Mouse (Mus musculus) limb, embryonic 14.5 days (tissue): Measurements from ENCODE around the gene Mpv17l2. TPM values are rescaled to one million over a fixed set of nuclear protein-coding genes. Genes with fewer than 3 reads are reported as not detected.

ENCODE experiments used
- ATAC-seq: fragments of 200-750 bp; cut with Nextera tagmentation; 2 replicates; pipeline ENCODE4 v1.8.0; 2017; ENCODE audit warnings: low read depth, moderate number of reproducible peaks, moderate TSS enrichment; ENCODE audit not compliant: low FRiP score
- DNase-seq: peaks from one replicate; pipeline ENCODE4 v3.0.0-alpha.2; 2015; ENCODE audit warnings: low spot score
- H3K27ac ChIP-seq: fragments of 300-500 bp; sonication (generic); replicated peaks from 2 replicates; pipeline ENCODE4 v1.5.1; 2014; ENCODE audit warnings: low read depth, mild to moderate bottlenecking, low read length, moderate library complexity, mixed read lengths
- H3K27me3 ChIP-seq: fragments of 300-500 bp; sonication (generic); 2 replicates; pipeline ENCODE4 v1.6.1; 2014; ENCODE audit warnings: low read length, mixed read lengths; ENCODE audit not compliant: control insufficient read depth, insufficient read depth
- H3K36me3 ChIP-seq: fragments of 300-500 bp; sonication (generic); 2 replicates; pipeline ENCODE4 v1.6.1; 2014; ENCODE audit warnings: mild to moderate bottlenecking, low read length, moderate library complexity, mixed read lengths; ENCODE audit not compliant: control insufficient read depth, insufficient read depth
- H3K4me1 ChIP-seq: fragments of 300-500 bp; sonication (generic); 2 replicates; pipeline ENCODE4 v1.6.1; 2014; ENCODE audit warnings: antibody characterized with exemption, low read length, mixed read lengths; ENCODE audit not compliant: control insufficient read depth, insufficient read depth
- H3K4me2 ChIP-seq: fragments of 300-500 bp; sonication (generic); replicated peaks from 2 replicates; pipeline ENCODE4 v1.6.1; 2014; ENCODE audit warnings: low read depth, mild to moderate bottlenecking, low read length, moderate library complexity; ENCODE audit not compliant: severe bottlenecking
- H3K4me3 ChIP-seq: fragments of 300-500 bp; sonication (generic); replicated peaks from 2 replicates; pipeline ENCODE4 v1.5.1; 2014; ENCODE audit warnings: low read length
- H3K9ac ChIP-seq: fragments of 300-500 bp; sonication (generic); 2 replicates; pipeline ENCODE4 v1.6.1; 2014; ENCODE audit warnings: mild to moderate bottlenecking, low read depth, low read length, moderate library complexity; ENCODE audit not compliant: severe bottlenecking
- H3K9me3 ChIP-seq: fragments of 300-500 bp; sonication (generic); 2 replicates; pipeline ENCODE4 v1.6.1; 2016; ENCODE audit warnings: low read length; ENCODE audit not compliant: control insufficient read depth
- POLR2A ChIP-seq: fragments of 200-500 bp; IDR thresholded peaks from 2 replicates; pipeline ENCODE4 v1.8.0; 2012; ENCODE audit warnings: inconsistent platforms, mild to moderate bottlenecking, moderate library complexity, borderline replicate concordance; ENCODE audit not compliant: insufficient read depth, insufficient read length; ENCODE audit errors: extremely low read depth
- WGBS: fragments of 180-500 bp; shearing (Covaris S2); extraction: QIAGEN DNeasy Blood & Tissue Kit; methylation state at CpG from one replicate; pipeline ENCODE4 v1.1.7; 2014; 5-methylcytosine and 5-hydroxymethylcytosine counted together
- polyA plus RNA-seq, 2 experiments: library from polyadenylated mRNA; depleted of rRNA in 1 of 2; stranded (reverse) in 1 of 2; unstranded in 1 of 2; fragments of >200 nt; fragmentation: Nextera tagmentation in 1 of 2; extraction: Ambion mirVana in 1 of 2; gene quantifications; 2 replicates each; pipeline versions ENCODE4 v1.2.1 to v1.2.3; 2012 to 2014

Mpv17l2 gene
- polyA plus RNA-seq, 2 experiments = 27.7 to 40.3 TPM

DNA sequence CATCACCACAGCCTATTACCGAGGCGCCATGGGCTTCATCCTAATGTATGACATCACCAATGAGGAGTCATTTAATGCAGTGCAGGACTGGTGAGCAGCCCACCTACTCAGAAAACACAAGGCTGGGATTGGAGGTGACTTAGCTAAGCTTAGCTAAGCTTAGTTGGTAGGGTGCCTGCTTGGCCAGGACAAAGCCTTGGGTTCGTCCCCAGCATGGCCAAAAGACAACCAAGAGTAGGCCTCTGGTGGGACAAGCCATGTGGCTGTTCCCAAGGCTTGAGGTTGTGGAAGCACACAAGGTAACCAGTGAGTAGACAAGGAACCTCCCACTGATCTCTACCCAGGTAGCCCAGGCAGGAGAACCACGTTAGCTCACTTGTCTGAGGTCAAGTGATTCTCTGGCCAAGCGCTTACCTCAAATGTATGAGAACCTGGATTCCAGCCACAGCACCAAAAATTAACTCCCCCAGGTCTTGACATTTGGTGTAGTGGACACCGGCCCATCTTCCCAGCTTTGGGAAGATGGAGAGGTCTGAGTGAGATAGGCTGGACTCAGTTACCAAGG lies 4.2 kb downstream of the Mpv17l2 start:
- ATAC-seq (no peak), DNase-seq (no peak)
- no peaks in the 10 kb centered on the region for H3K27me3 ChIP-seq
- H3K4me3 ChIP-seq = no peak overlapping the region
- H3K4me2 ChIP-seq = no peak overlapping the region
- TF ChIP-seq POLR2A = no peak
- peaks cover 23% of the 10 kb centered on the region for H3K36me3 ChIP-seq
- no peak overlapping the region for H3K27ac ChIP-seq
- H3K4me1 ChIP-seq = peaks cover 24% of the 10 kb centered on the region
- H3K9me3 ChIP-seq = no peaks in the 10 kb centered on the region
- no peak overlapping the region for H3K9ac ChIP-seq
- WGBS = 91% methylated on average over 6 of the region's 6 CpGs

DNA sequence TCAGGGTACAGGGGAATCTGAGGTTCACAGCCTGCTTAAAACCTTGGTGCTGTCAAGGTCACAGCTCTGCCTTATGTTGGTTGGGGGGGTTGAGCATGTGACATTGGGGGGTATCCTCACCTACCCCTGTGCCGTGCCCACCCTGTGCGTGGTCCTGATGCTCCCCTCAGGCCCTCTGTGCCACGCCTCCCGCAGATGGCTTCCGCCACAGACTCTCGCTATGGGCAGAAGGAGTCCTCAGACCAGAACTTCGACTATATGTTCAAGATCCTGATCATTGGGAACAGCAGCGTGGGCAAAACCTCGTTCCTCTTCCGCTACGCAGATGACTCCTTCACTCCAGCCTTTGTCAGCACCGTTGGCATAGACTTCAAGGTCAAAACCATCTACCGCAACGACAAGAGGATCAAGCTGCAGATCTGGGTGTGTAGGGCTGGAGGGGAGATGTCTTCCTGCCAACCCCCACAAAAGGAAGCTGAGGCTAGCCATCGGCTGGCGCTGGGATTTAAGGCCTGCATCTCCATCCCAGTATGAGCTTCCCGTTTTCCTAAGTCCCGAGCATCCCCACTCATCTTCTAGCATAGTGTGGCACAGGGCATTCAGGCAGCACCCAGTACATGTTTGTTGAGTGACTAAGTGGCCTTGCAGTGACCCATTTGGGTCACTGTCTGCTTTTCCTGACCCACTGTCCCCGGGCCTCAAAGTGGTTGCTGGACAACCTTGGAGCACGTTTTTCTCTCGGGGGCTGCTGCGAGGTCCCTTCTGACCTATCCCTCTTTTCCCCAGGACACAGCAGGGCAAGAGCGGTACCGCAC lies 4.9 kb downstream of the Mpv17l2 start:
- DNase-seq (no peak), ATAC-seq (no peak)
- peaks cover 24% of the 10 kb centered on the region for H3K4me1 ChIP-seq
- no peak overlapping the region for H3K27ac ChIP-seq
- H3K4me2 ChIP-seq = peak overlapping the region; percentile 96
- H3K9ac ChIP-seq = peak overlapping the region; percentile 81; the same call in 1 of the 2 replicates
- H3K36me3 ChIP-seq = peaks cover 23% of the 10 kb centered on the region
- no peaks in the 10 kb centered on the region for H3K27me3 ChIP-seq
- H3K4me3 ChIP-seq = peak overlapping the region; percentile 77
- TF ChIP-seq POLR2A = no peak
- WGBS = 84% methylated on average over 24 of the region's 24 CpGs
- H3K9me3 ChIP-seq = no peaks in the 10 kb centered on the region

DNA sequence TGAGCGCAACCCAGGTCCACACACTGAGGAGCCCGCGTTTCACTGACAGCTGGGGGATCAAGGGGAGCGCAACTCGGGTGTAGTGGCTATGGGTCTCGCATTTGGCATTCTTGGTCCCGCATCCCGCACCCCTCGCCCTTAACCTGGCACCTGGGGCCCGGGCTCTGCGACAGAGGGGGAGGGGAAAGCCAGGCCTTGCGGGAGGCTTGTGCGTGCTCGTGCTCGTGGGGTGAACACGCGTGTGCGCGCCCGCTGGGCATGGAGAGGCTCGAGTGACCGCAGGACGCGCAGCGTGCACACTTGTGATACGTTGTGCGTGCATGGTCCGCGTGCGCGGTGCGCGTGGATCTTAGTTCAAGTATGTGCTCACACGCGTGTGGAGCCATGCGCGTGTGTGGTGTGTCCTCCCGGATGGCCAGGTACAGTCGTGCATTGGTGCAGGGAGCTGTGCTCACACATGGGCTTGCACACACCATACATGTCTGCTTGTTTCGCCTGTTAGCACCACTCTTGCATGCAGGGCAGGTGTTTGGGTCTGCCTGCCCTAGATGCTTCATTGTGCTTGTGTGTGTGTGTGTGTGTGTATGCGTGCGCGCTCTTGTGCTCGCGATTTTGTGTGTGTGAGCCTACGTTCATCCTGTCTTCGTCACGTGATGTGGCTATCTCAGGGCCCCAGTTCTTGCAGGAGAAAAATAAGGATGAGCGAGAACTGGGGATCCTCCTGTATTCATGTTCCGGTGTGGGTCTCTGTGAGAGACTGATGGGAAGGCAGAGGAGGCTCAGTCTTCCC lies 5.7 kb downstream of the Mpv17l2 start:
- no peaks in the 10 kb centered on the region for H3K27me3 ChIP-seq
- 12% methylated on average over 50 of the region's 50 CpGs for WGBS
- peaks cover 21% of the 10 kb centered on the region for H3K4me1 ChIP-seq
- H3K36me3 ChIP-seq = peaks cover 23% of the 10 kb centered on the region
- peak overlapping the region; percentile 77 for H3K4me3 ChIP-seq
- H3K9ac ChIP-seq = peak overlapping the region; percentile 81
- H3K9me3 ChIP-seq = no peaks in the 10 kb centered on the region
- ATAC-seq = peak; percentile 23
- H3K4me2 ChIP-seq = peak overlapping the region; percentile 96
- TF ChIP-seq POLR2A = no peak
- H3K27ac ChIP-seq = peak overlapping the region; percentile 68
- no peak for DNase-seq

DNA sequence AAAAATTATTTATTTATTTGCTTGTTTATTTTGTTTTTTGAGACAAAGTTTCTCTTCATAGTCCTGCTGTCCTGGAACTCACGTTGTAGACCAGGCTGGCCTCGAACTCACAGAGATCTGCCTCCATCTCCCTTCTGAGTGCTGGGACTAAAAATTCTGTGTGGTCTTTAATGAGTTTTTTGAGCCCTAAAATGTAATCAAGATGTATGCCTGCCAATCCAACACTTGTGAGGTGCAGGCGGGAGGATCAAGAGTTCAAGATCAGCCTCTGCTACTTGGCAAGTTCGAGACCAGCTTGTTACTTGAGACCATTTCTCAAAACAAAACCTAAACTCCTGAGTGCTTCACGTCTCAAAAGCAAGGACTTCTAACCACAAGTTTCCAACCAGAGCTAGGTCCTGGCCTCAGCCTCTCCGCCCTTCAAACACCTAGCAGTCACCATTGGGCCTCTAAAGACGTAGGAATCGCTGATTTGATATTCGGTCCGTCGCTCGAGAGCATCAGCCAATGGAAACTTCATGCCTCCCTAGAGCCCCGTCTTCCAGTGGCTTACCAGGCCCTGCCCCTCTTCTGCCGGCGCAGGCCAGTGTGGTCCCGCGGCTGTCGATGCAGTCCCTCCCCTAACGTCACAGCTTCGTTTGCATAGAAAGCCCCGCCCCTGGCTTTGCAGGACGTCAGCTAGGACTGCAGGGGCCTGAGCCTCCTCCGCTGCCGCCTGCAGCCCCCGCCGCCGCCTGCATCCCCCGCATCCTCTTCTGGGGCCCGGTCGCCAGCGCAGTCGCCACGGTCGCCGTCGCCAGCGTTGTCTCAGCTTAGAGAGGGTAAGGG lies 6.5 kb downstream of the Mpv17l2 start, which contains the start of gene Rab3a:
Gene Rab3a, plus strand, starts transcription at position 637 of the 828 bp plus-strand sequence.
- no peaks in the 10 kb centered on the region for H3K9me3 ChIP-seq
- peak; percentile 100 for DNase-seq
- peaks cover 18% of the 10 kb centered on the region for H3K4me1 ChIP-seq
- H3K27ac ChIP-seq = peak within 1 kb of the TSS; percentile 72
- H3K9ac ChIP-seq = peak within 1 kb of the TSS; percentile 81
- peak within 1 kb of the TSS; percentile 77 for H3K4me3 ChIP-seq
- H3K36me3 ChIP-seq = peaks cover 23% of the 10 kb centered on the region
- no peaks in the 10 kb centered on the region for H3K27me3 ChIP-seq
- ATAC-seq = peak; percentile 98
- WGBS = 7% methylated on average over 37 of the region's 37 CpGs
- H3K4me2 ChIP-seq = peak within 1 kb of the TSS; percentile 96
- TF ChIP-seq POLR2A = no peak
